Mouse (Mus musculus): Measurements from ENCODE around the gene Gtf2e1.

Gene Gtf2e1

DNA sequence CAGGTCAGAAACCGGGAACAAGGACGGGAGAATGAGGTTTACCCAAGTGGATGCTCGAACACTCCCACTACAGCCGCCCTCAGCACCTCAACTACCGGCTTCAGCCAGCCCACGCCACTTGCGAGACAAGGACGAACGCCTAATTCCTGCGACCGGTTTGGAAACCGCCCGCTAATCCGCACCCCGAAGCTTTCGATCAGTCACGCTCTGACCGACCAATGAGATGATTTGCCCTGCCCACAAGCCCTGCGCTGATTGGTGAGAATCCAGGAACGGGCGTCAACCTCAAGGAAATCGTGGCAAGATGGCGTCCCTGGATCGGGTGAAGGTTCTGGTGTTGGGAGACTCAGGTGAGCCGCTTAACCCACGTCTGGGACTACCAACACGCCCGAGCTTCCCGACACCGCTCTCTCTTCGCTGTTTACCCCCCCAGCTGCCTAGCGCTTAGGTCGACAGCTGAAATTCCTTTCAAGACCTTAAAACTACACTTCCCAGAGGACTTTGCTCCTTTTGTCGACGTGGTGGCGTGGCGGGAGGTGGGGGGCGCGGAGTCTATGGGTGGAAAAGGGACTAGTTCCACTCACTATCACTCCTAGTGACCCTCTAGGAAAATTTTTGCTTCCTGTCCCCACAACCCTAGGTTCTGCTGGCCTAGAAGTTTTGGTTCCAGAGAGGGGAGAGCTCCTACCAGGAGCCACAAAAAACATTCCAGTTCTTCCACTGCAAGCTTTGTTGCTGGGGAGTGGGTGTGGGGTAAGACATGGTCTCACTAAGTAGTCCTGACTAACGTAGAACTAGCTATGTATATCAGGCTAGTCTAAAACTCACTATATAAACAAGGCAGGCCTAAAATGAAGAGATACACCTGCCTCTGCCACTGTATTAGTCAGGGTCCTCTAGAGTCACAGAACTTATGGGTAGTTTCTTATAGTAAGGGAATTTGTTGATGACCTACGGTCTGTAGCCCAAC, at the start of gene Gtf2e1, which contains the start of gene Rabl3:
Gtf2e1 (minus strand) TSS at position 179 of the 970 bp plus-strand sequence.
Rabl3 (plus strand) TSS at position 275 of the 970 bp plus-strand sequence.
- peak; percentile 99 for DNase-seq (ENCODE audit: low spot score in 2 of 2)

DNA sequence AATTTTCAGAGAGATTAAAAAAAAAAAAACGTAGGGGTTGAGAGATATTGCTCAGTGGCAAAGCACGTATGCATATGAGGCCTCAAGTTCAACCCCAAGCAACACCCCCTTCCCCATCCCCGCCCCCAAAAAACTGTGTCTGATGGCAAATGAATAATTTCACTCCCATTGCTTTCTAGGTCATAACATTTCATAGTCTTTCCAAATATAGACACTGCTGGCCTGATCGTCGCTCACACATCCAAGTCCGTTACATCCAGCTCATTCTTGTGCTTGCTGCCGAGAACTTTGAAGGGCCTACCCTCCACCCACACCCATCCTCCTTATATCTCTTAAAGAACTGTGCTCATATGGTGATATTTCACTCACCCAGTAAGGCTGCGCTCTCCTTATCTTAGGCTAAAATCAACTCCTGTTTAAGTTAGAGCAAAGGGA, 45.6 kb upstream of the Gtf2e1 start:
- no peak for DNase-seq (ENCODE audit: low spot score in 2 of 2)

GRCm38 (mm10) chr16:37584218-37585035, 44.8 kb upstream of the Gtf2e1 start:
- DNase-seq (ENCODE audit: low spot score in 2 of 2): peak; percentile 37 to 39

DNA sequence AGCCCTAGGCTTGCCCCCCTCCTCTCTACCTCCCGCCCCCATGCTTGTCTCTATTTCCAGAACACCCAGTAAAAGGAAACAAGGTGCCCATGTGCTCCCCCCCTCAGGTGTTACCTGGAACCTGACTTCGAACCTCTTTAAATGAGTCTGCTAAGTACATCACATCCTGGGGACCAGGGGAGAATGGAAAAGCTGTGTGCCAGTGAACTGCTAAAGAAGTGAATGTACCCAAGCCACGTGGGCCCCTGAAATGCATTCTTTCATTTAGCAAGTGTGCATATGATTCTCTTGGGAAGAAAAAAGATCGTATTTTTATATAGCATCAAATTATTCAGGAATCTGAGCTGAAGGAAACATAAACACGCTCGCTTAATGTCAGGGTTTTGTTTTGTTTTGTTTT, 44.2 kb upstream of the Gtf2e1 start:
- no peak for DNase-seq (ENCODE audit: low spot score in 2 of 2)

- no peak for DNase-seq (ENCODE audit: low spot score in 2 of 2)
Measured at GRCm38 (mm10) chr16:37583306-37583705, 43.7 kb upstream of the Gtf2e1 start.

- no peak for DNase-seq (ENCODE audit: low spot score in 2 of 2)
Measured at GRCm38 (mm10) chr16:37581901-37582300, 42.3 kb upstream of the Gtf2e1 start.

DNA sequence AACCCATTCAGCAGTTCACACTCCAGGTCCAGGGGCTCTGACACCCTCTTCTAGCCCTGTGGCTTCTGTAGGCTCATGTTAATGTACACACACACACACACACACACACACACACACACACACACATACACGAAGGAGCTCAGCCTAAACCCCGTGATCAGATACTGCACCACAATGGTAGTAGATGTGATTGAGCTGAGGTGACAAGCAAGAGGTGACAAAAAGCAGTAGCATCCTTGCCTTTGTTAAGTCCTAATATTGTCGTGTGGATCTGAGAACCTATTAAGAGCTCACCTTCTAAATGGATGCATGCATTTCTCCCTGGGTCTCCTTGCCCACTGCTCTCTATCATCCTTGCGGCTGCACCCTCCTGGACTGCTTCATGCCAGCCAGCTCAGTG, 41.1 kb upstream of the Gtf2e1 start:
- no peak for DNase-seq (ENCODE audit: low spot score in 2 of 2)

- DNase-seq (ENCODE audit: low spot score in 2 of 2): no peak
Measured at GRCm38 (mm10) chr16:37579994-37580393, 40.4 kb upstream of the Gtf2e1 start, which contains the start of gene Hgd. Gene Hgd, plus strand, starts transcription at chr16:37580153.

GRCm38 (mm10) chr16:37579591-37579990, 40.0 kb upstream of the Gtf2e1 start:
- DNase-seq (ENCODE audit: low spot score in 2 of 2): no peak

DNA sequence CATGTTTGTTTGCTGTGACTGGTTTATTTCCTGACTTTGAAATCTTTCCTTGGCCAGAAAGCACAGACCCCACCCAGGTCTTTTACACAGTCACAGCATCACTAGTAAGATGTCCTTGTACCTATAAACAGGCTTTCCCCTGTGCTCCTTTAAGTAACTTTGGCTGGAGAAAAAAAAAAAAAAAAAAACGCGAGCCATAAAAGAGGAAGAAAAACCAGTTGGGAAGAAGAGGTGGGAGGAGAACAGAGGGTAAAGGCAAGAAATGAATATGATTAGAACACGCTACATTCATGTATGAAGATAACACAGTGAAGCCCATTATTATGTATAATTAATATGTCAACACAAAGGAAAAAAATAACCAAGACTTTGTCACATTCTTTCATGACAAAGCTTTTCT, 35.7 kb upstream of the Gtf2e1 start:
- no peak for DNase-seq (ENCODE audit: low spot score in 2 of 2)

- no peak for DNase-seq (ENCODE audit: low spot score in 2 of 2)
Measured at GRCm38 (mm10) chr16:37573061-37573460, 33.5 kb upstream of the Gtf2e1 start.

DNA sequence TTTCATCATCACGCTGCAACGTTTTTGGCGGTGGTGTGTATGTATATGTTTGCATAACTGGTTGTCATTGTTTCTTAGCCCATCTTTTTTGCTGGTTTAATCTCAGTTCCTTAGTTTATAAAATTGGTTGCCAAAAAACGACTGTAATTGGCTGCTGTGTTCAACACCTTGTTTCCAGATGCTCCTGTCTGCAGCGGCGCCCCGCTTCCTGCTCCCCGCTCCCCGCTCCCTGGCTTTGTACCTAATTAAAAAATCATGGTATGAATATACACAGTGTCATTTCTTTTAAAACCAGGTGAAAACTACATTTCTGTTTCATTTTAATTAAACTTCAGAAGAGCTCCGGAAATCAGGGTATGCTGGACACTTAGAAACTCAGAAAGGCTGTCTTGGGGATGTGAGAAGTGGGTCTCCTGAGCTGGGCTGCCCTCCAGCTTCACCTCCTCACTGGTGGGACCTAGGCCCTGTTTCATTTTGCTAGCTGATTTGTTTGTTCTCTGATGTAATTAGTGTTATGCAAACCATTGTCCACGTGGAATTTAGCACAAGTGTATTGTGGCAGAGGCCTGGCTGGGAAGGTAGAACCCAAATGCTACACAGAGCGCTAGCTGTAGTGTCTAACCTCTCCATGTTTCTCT, 32.6 kb upstream of the Gtf2e1 start:
- no peak for DNase-seq (ENCODE audit: low spot score in 2 of 2)

DNA sequence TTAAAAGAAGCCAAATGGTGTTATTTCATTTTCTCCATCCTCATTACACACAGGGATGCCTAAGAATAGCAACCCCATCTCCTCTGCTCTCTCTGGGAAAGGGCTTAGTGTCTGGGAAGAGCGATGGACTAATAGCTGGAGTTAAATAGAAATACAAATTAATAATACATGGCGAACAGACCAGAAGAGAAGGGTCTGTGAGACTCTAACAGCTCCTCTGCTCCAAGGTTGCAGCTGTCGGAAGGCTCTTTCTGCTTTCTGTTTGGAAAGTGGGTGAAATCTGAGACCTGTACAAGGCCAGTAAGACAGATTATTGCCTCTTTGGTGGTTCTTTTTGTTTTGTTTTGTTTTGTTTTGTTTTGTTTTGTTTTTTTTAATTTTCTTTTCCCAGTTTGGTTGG, 32.0 kb upstream of the Gtf2e1 start:
- no peak for DNase-seq (ENCODE audit: low spot score in 2 of 2)

DNA sequence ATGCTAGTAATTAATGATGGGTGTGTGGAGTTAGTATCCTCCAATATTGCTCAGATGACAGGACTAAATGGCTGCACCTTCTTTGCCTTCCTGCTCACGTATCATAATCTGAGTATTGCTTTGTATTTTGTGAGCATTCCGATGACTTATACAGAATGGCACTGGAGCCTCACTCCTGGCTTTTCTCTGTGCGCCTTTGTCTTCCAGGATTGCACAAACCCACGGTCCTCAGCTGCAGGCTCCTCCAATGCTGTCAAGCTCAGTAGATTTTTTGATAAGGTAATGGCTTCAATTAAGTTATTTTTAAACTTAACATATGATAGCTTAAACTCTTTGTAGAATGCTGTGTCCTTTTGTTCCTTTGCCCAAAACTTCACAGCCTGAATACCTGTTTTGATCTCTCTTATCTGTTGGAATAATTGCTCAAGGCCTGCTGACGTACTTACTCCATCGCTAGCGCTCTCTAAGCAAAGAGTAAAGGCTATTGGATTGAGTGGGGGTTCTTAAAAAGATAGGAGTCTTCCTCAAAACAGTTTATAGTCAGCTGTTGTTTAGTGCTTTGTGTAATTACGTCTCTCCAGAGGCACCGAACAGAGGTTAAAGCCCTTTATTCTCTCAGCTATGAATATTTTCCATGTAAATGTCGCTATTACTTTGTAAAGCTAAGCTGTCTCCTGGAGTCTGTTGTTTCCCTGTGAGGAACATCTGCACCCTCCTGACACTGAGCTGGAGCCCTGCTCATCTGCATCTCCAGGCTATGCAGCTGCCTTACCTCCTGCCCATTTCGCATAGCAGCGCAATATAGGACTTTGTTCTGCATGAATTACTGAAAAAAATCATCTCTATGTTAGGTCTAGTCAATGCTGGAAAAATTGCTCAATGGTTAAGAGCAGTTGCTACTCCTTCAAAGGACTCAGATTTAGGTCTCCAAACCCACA, 27.8 kb upstream of the Gtf2e1 start:
- no peak for DNase-seq (ENCODE audit: low spot score in 2 of 2)

- no peak for DNase-seq (ENCODE audit: low spot score in 2 of 2)
Measured at GRCm38 (mm10) chr16:37566107-37566506, 26.5 kb upstream of the Gtf2e1 start.

DNA sequence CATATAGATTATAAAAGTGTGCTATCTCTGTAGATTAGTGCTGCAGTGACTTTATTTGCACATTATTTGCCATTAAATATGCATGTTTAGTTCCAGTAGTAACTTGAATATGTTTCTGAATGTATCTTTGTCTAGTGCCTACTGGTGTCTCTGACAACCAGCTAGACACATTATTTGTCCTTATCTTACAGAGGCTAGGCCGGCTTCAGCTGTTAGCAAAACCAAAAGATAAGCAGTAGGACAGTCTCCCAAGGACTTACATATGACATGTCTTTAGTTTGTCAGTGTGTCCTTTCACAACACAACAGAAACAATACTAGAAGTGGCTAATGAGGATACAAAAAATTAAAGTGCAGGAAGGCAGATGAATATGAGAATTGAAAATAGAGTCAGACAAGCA, 25.5 kb upstream of the Gtf2e1 start:
- no peak for DNase-seq (ENCODE audit: low spot score in 2 of 2)

DNA sequence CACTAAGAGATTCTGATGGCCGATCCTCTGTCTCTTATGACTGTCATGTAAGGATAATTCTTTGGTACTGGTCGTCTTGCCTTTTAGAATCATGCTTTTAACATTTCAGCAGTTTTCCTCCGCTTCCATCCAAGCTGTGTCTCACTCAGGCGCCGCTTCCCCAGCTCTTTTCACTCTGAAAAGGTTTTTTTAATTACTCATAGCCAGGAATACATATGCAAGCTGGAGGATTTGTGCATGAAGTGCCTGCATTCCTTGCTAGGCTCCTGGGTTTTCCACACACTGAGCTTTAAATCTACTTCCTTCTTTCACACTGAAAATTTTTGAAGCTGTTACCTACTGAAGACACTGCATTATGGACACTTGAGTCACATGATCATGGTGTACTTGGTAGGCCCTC, 23.4 kb upstream of the Gtf2e1 start:
- no peak for DNase-seq (ENCODE audit: low spot score in 2 of 2)

DNA sequence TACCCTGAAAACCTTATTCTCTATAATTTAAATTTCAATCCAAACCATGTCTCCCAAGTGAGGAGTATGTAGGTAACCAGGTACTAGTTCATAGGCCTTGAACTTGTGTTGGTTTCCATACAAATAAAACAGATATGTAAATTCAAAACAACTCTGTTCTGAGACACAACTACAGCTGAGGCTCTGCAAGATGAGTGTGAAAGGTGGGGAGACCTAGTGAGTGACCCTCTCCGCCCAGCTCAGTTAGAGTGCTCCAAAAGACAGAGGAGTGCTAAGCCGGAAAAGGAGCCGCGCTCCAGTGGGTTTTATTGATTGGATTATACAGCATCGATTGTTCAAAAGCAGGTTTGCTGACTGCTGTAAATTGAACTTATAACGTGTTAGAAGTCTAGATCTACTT, 22.8 kb upstream of the Gtf2e1 start:
- DNase-seq (ENCODE audit: low spot score in 2 of 2): no peak

DNA sequence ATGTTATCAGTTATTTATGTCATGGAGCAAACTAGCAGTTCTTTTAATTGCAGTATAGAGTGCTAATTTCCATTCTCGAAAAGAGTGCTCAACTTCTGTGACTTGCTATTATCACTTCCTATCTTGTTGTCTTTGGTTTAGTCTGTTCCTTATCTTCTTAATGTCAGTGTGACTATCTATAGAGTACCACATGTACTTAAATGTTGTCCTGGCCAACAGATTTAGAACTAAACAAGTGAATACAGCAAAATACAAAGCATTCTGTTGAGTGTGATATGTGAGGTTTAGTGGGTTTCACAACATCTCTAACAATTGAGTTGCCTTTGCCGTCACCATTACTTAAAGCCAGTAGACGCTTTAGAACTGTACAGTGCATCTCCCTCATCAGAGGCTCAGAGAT, 13.2 kb upstream of the Gtf2e1 start:
- DNase-seq (ENCODE audit: low spot score in 2 of 2): no peak

GRCm38 (mm10) chr16:37550981-37551380, 11.4 kb upstream of the Gtf2e1 start:
- DNase-seq (ENCODE audit: low spot score in 2 of 2): no peak

- DNase-seq (ENCODE audit: low spot score in 2 of 2): peak; percentile 7 to 11
Measured at GRCm38 (mm10) chr16:37550266-37550665, 10.7 kb upstream of the Gtf2e1 start.
